Mouse (Mus musculus): ENCODE measurements at regions not wholly inside any gene's neighbourhood (a gene's known extent, or its start where the extent isn't known, plus 50 kb on each side); places are given as distances from the start of the nearest gene placed in this dataset.
"Not testable (repeated sequence)": the region's sequence is repeated elsewhere in the genome, so short reads cannot be mapped to it uniquely, and the experiment has no call there.

GRCm38 (mm10) chr8:18109480-18109879 lies 868.6 kb downstream of the Defb40 start:
- Histone ChIP-seq H3K36me3 (no peaks in the 10 kb centered on the region), H3K27me3 (ENCODE audit: insufficient read depth, poor library complexity, severe bottlenecking) (no peaks in the 10 kb centered on the region), H3K4me3 (no peak overlapping the region), H3K4me1 (no peaks in the 10 kb centered on the region), H3K9me3 (no peaks in the 10 kb centered on the region), H3K27ac (no peak overlapping the region)
- DNase-seq (ENCODE audit: low spot score), result no peak
- 68% methylated on average over 2 of the region's 2 CpGs for WGBS

GRCm38 (mm10) chr8:18106827-18107226 lies 871.2 kb downstream of the Defb40 start:
- no peaks in the 10 kb centered on the region for H3K4me1 ChIP-seq
- no peaks in the 10 kb centered on the region for H3K27me3 ChIP-seq (ENCODE audit: insufficient read depth, poor library complexity, severe bottlenecking)
- H3K36me3 ChIP-seq, result no peaks in the 10 kb centered on the region
- H3K27ac ChIP-seq, result no peak overlapping the region
- WGBS, result 56% methylated on average over 2 of the region's 2 CpGs
- no peak overlapping the region for H3K4me3 ChIP-seq
- no peaks in the 10 kb centered on the region for H3K9me3 ChIP-seq
- DNase-seq (ENCODE audit: low spot score), result no peak

GRCm38 (mm10) chr8:18065456-18065855 lies 912.6 kb downstream of the Defb40 start:
- H3K4me3 ChIP-seq, result no peak overlapping the region
- H3K27ac ChIP-seq, result no peak overlapping the region
- no peaks in the 10 kb centered on the region for H3K4me1 ChIP-seq
- no peaks in the 10 kb centered on the region for H3K36me3 ChIP-seq
- H3K9me3 ChIP-seq, result no peaks in the 10 kb centered on the region
- DNase-seq (ENCODE audit: low spot score), result no peak
- 76% methylated on average over 3 of the region's 3 CpGs for WGBS
- H3K27me3 ChIP-seq (ENCODE audit: insufficient read depth, poor library complexity, severe bottlenecking), result no peaks in the 10 kb centered on the region

- H3K4me3 ChIP-seq, result no peak overlapping the region
- no peak overlapping the region for H3K27ac ChIP-seq
- H3K27me3 ChIP-seq (ENCODE audit: insufficient read depth, poor library complexity, severe bottlenecking), result no peaks in the 10 kb centered on the region
- no peaks in the 10 kb centered on the region for H3K9me3 ChIP-seq
- 77% methylated on average over 2 of the region's 2 CpGs for WGBS
- H3K36me3 ChIP-seq, result no peaks in the 10 kb centered on the region
- H3K4me1 ChIP-seq, result no peaks in the 10 kb centered on the region
- no peak for DNase-seq (ENCODE audit: low spot score)
Observed at GRCm38 (mm10) chr8:18059526-18059925, 918.5 kb downstream of the Defb40 start.

- 62% methylated on average over 2 of the region's 2 CpGs for WGBS
- H3K4me3 ChIP-seq, result no peak overlapping the region
- no peaks in the 10 kb centered on the region for H3K4me1 ChIP-seq
- H3K36me3 ChIP-seq, result no peaks in the 10 kb centered on the region
- H3K9me3 ChIP-seq, result no peaks in the 10 kb centered on the region
- no peak for DNase-seq (ENCODE audit: low spot score)
- no peak overlapping the region for H3K27ac ChIP-seq
- H3K27me3 ChIP-seq (ENCODE audit: insufficient read depth, poor library complexity, severe bottlenecking), result no peaks in the 10 kb centered on the region
Observed at GRCm38 (mm10) chr8:18021196-18021595, 956.9 kb downstream of the Defb40 start.

- Histone ChIP-seq H3K9me3 (no peaks in the 10 kb centered on the region), H3K36me3 (no peaks in the 10 kb centered on the region), H3K4me3 (no peak overlapping the region), H3K27ac (no peak overlapping the region), H3K27me3 (ENCODE audit: insufficient read depth, poor library complexity, severe bottlenecking) (no peaks in the 10 kb centered on the region), H3K4me1 (no peaks in the 10 kb centered on the region)
- no peak for DNase-seq (ENCODE audit: low spot score)
- 79% methylated on average over 4 of the region's 4 CpGs for WGBS
Observed at GRCm38 (mm10) chr8:18007567-18007966, 970.5 kb downstream of the Defb40 start.

- H3K36me3 ChIP-seq, result no peaks in the 10 kb centered on the region
- no peaks in the 10 kb centered on the region for H3K4me1 ChIP-seq
- WGBS, result 83% methylated on average over 2 of the region's 2 CpGs
- H3K9me3 ChIP-seq, result no peaks in the 10 kb centered on the region
- H3K4me3 ChIP-seq, result no peak overlapping the region
- H3K27ac ChIP-seq, result no peak overlapping the region
- no peak for DNase-seq (ENCODE audit: low spot score)
- H3K27me3 ChIP-seq (ENCODE audit: insufficient read depth, poor library complexity, severe bottlenecking), result no peaks in the 10 kb centered on the region
Observed at GRCm38 (mm10) chr8:18005660-18006059, 972.4 kb downstream of the Defb40 start.

- Histone ChIP-seq H3K9me3 (no peaks in the 10 kb centered on the region), H3K4me1 (no peaks in the 10 kb centered on the region), H3K27me3 (ENCODE audit: insufficient read depth, poor library complexity, severe bottlenecking) (no peaks in the 10 kb centered on the region), H3K27ac (no peak overlapping the region), H3K36me3 (no peaks in the 10 kb centered on the region), H3K4me3 (no peak overlapping the region)
- 79% methylated on average over 5 of the region's 5 CpGs for WGBS
- no peak for DNase-seq (ENCODE audit: low spot score)
Observed at GRCm38 (mm10) chr8:18000750-18001149, 977.3 kb downstream of the Defb40 start.

GRCm38 (mm10) chr8:17984779-17985178 lies 993.3 kb downstream of the Defb40 start:
- Histone ChIP-seq H3K36me3 (no peaks in the 10 kb centered on the region), H3K27me3 (ENCODE audit: insufficient read depth, poor library complexity, severe bottlenecking) (no peaks in the 10 kb centered on the region), H3K9me3 (no peaks in the 10 kb centered on the region), H3K4me3 (no peak overlapping the region), H3K4me1 (no peaks in the 10 kb centered on the region), H3K27ac (no peak overlapping the region)
- 76% methylated on average over 1 of the region's 1 CpGs for WGBS
- no peak for DNase-seq (ENCODE audit: low spot score)

- no peaks in the 10 kb centered on the region for H3K4me1 ChIP-seq
- no peak overlapping the region for H3K4me3 ChIP-seq
- H3K9me3 ChIP-seq, result no peaks in the 10 kb centered on the region
- H3K36me3 ChIP-seq, result no peaks in the 10 kb centered on the region
- H3K27ac ChIP-seq, result no peak overlapping the region
- DNase-seq (ENCODE audit: low spot score), result no peak
- WGBS, result 30% methylated on average over 1 of the region's 1 CpGs
- no peaks in the 10 kb centered on the region for H3K27me3 ChIP-seq (ENCODE audit: insufficient read depth, poor library complexity, severe bottlenecking)
Observed at GRCm38 (mm10) chr8:17948848-17949247, 1029.2 kb downstream of the Defb40 start.

- H3K4me3 ChIP-seq, result no peak overlapping the region
- H3K27ac ChIP-seq, result no peak overlapping the region
- DNase-seq (ENCODE audit: low spot score), result no peak
- 83% methylated on average over 22 of the region's 22 CpGs for WGBS
- no peaks in the 10 kb centered on the region for H3K36me3 ChIP-seq
- no peaks in the 10 kb centered on the region for H3K27me3 ChIP-seq (ENCODE audit: insufficient read depth, poor library complexity, severe bottlenecking)
- no peaks in the 10 kb centered on the region for H3K9me3 ChIP-seq
- H3K4me1 ChIP-seq, result no peaks in the 10 kb centered on the region
Observed at GRCm38 (mm10) chr8:17948053-17948834, 1029.8 kb downstream of the Defb40 start.

- no peaks in the 10 kb centered on the region for H3K4me1 ChIP-seq
- DNase-seq (ENCODE audit: low spot score), result no peak
- H3K27me3 ChIP-seq (ENCODE audit: insufficient read depth, poor library complexity, severe bottlenecking), result no peaks in the 10 kb centered on the region
- H3K27ac ChIP-seq, result no peak overlapping the region
- H3K36me3 ChIP-seq, result no peaks in the 10 kb centered on the region
- H3K4me3 ChIP-seq, result no peak overlapping the region
- no peaks in the 10 kb centered on the region for H3K9me3 ChIP-seq
Observed at GRCm38 (mm10) chr8:17934696-17935095, 1043.4 kb downstream of the Defb40 start.

- Histone ChIP-seq H3K4me3 (no peak overlapping the region), H3K27me3 (ENCODE audit: insufficient read depth, poor library complexity, severe bottlenecking) (no peaks in the 10 kb centered on the region), H3K27ac (no peak overlapping the region), H3K9me3 (no peaks in the 10 kb centered on the region), H3K4me1 (no peaks in the 10 kb centered on the region), H3K36me3 (no peaks in the 10 kb centered on the region)
- DNase-seq (ENCODE audit: low spot score), result no peak
- 90% methylated on average over 15 of the region's 15 CpGs for WGBS
Observed at GRCm38 (mm10) chr8:17909316-17909715, 1068.7 kb downstream of the Defb40 start.

GRCm38 (mm10) chr8:17888598-17888997 lies 1089.5 kb downstream of the Defb40 start:
- not testable (repeated sequence) for H3K4me1 ChIP-seq; H3K27ac ChIP-seq; H3K9me3 ChIP-seq; H3K4me3 ChIP-seq; DNase-seq (ENCODE audit: low spot score); H3K27me3 ChIP-seq (ENCODE audit: insufficient read depth, poor library complexity, severe bottlenecking); H3K36me3 ChIP-seq
- WGBS, result 72% methylated on average over 5 of the region's 5 CpGs

Data from heart, embryonic 10.5 days (tissue).